Mouse (Mus musculus) limb, embryonic 12.5 days (tissue): ENCODE measurements around the gene Zyx. TPM values are rescaled to one million over a fixed set of nuclear protein-coding genes. Genes with fewer than 3 reads are reported as not detected.

Source experiments
- ATAC-seq: fragments of 200-750 bp; cut with Nextera tagmentation; 2 replicates; pipeline ENCODE4 v1.8.0; 2017; ENCODE audit warnings: low read depth, moderate TSS enrichment; ENCODE audit not compliant: insufficient number of reproducible peaks, insufficient read depth, low FRiP score, low TSS enrichment
- H3K27ac ChIP-seq: fragments of 300-500 bp; sonication (generic); 2 replicates; pipeline ENCODE4 v1.5.1; 2016; ENCODE audit warnings: mild to moderate bottlenecking, moderate library complexity
- H3K27me3 ChIP-seq: fragments of 300-500 bp; sonication (generic); 2 replicates; pipeline ENCODE4 v1.6.1; 2016; ENCODE audit warnings: mild to moderate bottlenecking, moderate library complexity
- H3K36me3 ChIP-seq: fragments of 300-500 bp; sonication (generic); 2 replicates; pipeline ENCODE4 v1.6.1; 2016; ENCODE audit warnings: mild to moderate bottlenecking, moderate library complexity
- H3K4me1 ChIP-seq: fragments of 300-500 bp; sonication (generic); replicated peaks from 2 replicates; pipeline ENCODE4 v1.6.1; 2016
- H3K4me2 ChIP-seq: fragments of 300-500 bp; sonication (generic); 2 replicates; pipeline ENCODE4 v1.6.1; 2016; ENCODE audit warnings: mild to moderate bottlenecking, moderate library complexity
- H3K4me3 ChIP-seq: fragments of 300-500 bp; sonication (generic); replicated peaks from 2 replicates; pipeline ENCODE4 v1.5.1; 2016; ENCODE audit warnings: mild to moderate bottlenecking
- H3K9ac ChIP-seq: fragments of 300-500 bp; sonication (generic); replicated peaks from 2 replicates; pipeline ENCODE4 v1.6.1; 2016; ENCODE audit warnings: mild to moderate bottlenecking, moderate library complexity
- H3K9me3 ChIP-seq: fragments of 300-500 bp; sonication (generic); 2 replicates; pipeline ENCODE4 v1.6.1; 2016; ENCODE audit warnings: mild to moderate bottlenecking, moderate library complexity
- WGBS: fragments of 180-500 bp; shearing (Covaris S2); methylation state at CpG from one replicate; pipeline ENCODE4 v1.1.7; 2016; 5-methylcytosine and 5-hydroxymethylcytosine counted together
- polyA plus RNA-seq: library from polyadenylated mRNA; unstranded; fragments of >200 nt; fragmentation: Nextera tagmentation; extraction: Ambion mirVana; gene quantifications from 2 replicates; pipeline ENCODE4 v1.2.1, GENCODE M21; 2016

The Zyx gene
- polyA plus RNA-seq, 1 experiment from 2014 or later, result 86.1 TPM

- no peak overlapping the region for H3K4me3 ChIP-seq
- no peak for ATAC-seq
- no peaks in the 10 kb centered on the region for H3K27me3 ChIP-seq
- WGBS, result 80% methylated on average over 9 of the region's 9 CpGs
- no peak overlapping the region for H3K27ac ChIP-seq
- H3K4me2 ChIP-seq, result no peak overlapping the region
- peaks cover 3% of the 10 kb centered on the region for H3K4me1 ChIP-seq
- peaks cover 72% of the 10 kb centered on the region for H3K36me3 ChIP-seq
- no peaks in the 10 kb centered on the region for H3K9me3 ChIP-seq
- no peak overlapping the region for H3K9ac ChIP-seq
Measured at GRCm38 (mm10) chr6:42359364-42360147, 10.1 kb downstream of the Zyx start.

DNA sequence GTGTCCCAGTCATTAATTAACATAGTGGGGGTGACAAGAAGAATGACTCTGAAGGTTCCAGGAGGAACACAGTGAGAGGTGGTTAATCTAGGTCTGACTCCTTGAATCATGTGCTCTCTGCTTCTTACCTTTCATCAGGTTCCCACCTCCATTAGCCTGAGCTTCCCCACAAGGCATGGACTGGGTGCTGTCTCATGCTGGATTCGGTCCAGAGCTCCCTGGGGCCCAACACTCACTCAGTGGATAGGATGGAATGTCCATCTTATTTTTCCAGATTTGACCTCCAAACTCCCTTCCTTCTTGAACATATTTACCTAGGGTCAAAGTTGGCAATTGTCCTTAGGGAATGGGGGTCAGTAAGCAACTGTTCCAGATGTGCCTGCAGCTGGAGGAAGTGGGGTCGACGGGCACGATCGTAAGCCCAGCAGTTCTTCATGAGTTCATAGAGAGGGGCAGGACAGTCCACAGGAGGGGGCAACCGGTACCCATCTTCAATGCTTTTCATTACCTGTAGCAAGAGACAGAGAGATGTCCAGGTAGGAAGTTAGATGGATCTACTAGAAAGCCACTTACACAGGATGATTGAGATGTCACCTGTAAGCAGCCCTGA is 10.9 kb downstream of the Zyx start:
- peaks cover 64% of the 10 kb centered on the region for H3K36me3 ChIP-seq
- no peaks in the 10 kb centered on the region for H3K4me1 ChIP-seq
- H3K27ac ChIP-seq, result no peak overlapping the region
- no peaks in the 10 kb centered on the region for H3K9me3 ChIP-seq
- no peak overlapping the region; the same call in 1 of the 2 replicates for H3K9ac ChIP-seq
- 85% methylated on average over 6 of the region's 6 CpGs for WGBS
- no peak overlapping the region for H3K4me3 ChIP-seq
- H3K27me3 ChIP-seq, result no peaks in the 10 kb centered on the region
- H3K4me2 ChIP-seq, result no peak overlapping the region
- ATAC-seq, result no peak

DNA sequence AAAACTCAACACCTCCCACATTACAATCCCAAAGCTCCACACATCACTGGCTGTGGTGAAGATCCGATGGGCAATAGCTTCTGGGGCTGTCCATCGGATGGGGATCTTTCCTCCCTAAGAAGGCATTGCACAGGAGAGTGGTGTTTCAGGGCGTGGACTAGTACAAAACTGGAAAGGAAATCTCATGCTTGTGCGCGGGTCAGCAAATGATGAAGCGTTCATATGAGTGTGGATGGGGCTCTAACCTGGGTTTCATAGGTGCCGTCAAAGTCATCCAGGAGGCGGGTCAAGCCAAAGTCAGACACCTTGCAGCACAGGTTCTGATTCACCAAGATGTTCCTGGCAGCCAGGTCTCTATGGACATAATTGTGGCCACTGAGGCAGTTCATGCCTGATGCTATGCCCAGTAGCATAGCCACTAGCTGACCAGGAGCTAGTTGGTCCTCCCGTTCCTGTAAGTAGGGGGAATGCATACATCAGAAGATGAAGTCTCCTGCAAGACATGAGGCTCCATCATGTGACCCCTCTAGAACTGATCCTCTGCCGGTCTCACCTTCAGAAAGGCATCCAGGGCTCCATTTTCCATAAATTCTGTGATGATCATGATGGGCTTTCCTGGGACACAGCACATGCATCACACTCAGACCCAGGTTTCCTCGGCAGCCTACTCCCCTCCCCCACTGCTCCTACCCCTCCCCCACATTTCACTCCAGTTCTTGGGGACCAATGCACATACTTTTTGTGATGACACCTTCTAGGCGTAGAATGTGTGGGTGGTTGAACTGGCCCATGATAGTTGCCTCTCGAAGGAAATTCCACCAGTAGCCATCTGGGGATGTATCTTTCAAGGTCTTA is 11.8 kb downstream of the Zyx start:
- Histone ChIP-seq H3K36me3 (peaks cover 55% of the 10 kb centered on the region), H3K4me1 (no peaks in the 10 kb centered on the region), H3K9ac (no peak overlapping the region), H3K27ac (no peak overlapping the region), H3K4me2 (no peak overlapping the region), H3K9me3 (no peaks in the 10 kb centered on the region), H3K27me3 (no peaks in the 10 kb centered on the region), H3K4me3 (no peak overlapping the region)
- 91% methylated on average over 13 of the region's 13 CpGs for WGBS
- no peak for ATAC-seq

GRCm38 (mm10) chr6:42362074-42362473 is 12.6 kb downstream of the Zyx start:
- Histone ChIP-seq H3K4me1 (no peaks in the 10 kb centered on the region), H3K36me3 (peaks cover 47% of the 10 kb centered on the region), H3K27me3 (no peaks in the 10 kb centered on the region), H3K9ac (no peak overlapping the region), H3K27ac (no peak overlapping the region), H3K4me2 (no peak overlapping the region), H3K9me3 (no peaks in the 10 kb centered on the region), H3K4me3 (no peak overlapping the region)
- no peak for ATAC-seq
- WGBS, result 86% methylated on average over 1 of the region's 1 CpGs

- Histone ChIP-seq H3K4me3 (no peak overlapping the region), H3K4me1 (no peaks in the 10 kb centered on the region), H3K27ac (no peak overlapping the region), H3K36me3 (peaks cover 43% of the 10 kb centered on the region), H3K4me2 (no peak overlapping the region), H3K27me3 (no peaks in the 10 kb centered on the region), H3K9me3 (no peaks in the 10 kb centered on the region), H3K9ac (no peak overlapping the region)
- 72% methylated on average over 1 of the region's 1 CpGs for WGBS
- ATAC-seq, result no peak
Measured at GRCm38 (mm10) chr6:42362497-42362896, 13.1 kb downstream of the Zyx start.

- peaks cover 38% of the 10 kb centered on the region for H3K36me3 ChIP-seq
- no peak overlapping the region for H3K4me2 ChIP-seq
- H3K4me3 ChIP-seq, result no peak overlapping the region
- no peaks in the 10 kb centered on the region for H3K27me3 ChIP-seq
- 38% methylated on average over 3 of the region's 3 CpGs for WGBS
- no peak overlapping the region for H3K27ac ChIP-seq
- no peaks in the 10 kb centered on the region for H3K4me1 ChIP-seq
- H3K9me3 ChIP-seq, result no peaks in the 10 kb centered on the region
- ATAC-seq, result no peak
- H3K9ac ChIP-seq, result no peak overlapping the region
Measured at GRCm38 (mm10) chr6:42362974-42363373, 13.5 kb downstream of the Zyx start.

DNA sequence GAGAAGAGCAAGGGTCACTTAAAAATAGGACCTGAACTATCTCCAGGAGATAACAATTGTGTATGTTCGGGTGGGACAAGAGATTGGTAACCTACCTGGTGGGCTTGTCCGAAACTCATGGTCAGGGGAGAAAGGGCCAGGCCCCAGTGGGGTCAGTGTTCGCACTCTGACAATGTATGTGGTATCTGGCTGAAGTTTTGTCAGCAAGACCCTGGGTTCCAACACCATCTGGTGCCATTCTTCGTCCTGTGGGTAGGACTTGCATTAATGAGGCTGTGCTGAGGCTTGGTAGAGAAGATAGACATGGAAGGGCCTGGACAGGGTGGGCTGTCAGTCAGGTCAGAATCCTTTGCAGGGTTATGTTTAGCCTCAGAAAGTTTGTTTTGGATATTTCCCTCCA is 14.6 kb downstream of the Zyx start:
- H3K4me3 ChIP-seq, result no peak overlapping the region
- no peak overlapping the region for H3K27ac ChIP-seq
- H3K27me3 ChIP-seq, result no peaks in the 10 kb centered on the region
- 87% methylated on average over 4 of the region's 4 CpGs for WGBS
- H3K4me1 ChIP-seq, result no peaks in the 10 kb centered on the region
- H3K9me3 ChIP-seq, result no peaks in the 10 kb centered on the region
- no peak for ATAC-seq
- no peak overlapping the region for H3K4me2 ChIP-seq
- peaks cover 27% of the 10 kb centered on the region for H3K36me3 ChIP-seq
- no peak overlapping the region for H3K9ac ChIP-seq

DNA sequence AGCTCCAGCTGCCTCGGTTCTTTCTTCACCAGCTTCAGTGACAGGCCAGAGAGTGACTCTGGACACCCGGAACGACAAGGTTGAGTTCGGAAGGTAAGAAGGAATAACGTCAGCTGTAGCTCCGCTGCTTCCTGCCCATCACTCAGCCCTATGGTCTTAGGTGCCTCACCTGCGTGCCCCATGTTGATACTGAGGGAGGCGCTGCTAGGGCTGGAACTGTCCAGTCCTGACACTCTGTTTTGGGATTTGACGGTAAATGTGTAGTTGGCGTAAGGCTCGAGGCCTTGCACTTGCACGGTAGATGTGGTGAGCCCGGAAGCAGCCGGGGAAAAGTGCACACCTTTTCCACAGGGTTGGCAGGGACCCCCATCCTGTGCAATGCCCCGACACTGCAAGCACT is 15.2 kb downstream of the Zyx start:
- Histone ChIP-seq H3K4me2 (no peak overlapping the region), H3K4me3 (no peak overlapping the region), H3K4me1 (no peaks in the 10 kb centered on the region), H3K9me3 (no peaks in the 10 kb centered on the region), H3K27ac (no peak overlapping the region), H3K9ac (no peak overlapping the region), H3K36me3 (peaks cover 22% of the 10 kb centered on the region), H3K27me3 (no peaks in the 10 kb centered on the region)
- WGBS, result 90% methylated on average over 15 of the region's 15 CpGs
- no peak for ATAC-seq

- H3K4me3 ChIP-seq, result no peak overlapping the region
- no peak overlapping the region for H3K27ac ChIP-seq
- H3K27me3 ChIP-seq, result no peaks in the 10 kb centered on the region
- no peak for ATAC-seq
- H3K36me3 ChIP-seq, result peaks cover 16% of the 10 kb centered on the region
- peaks cover 5% of the 10 kb centered on the region for H3K4me1 ChIP-seq
- no peak overlapping the region for H3K9ac ChIP-seq
- H3K4me2 ChIP-seq, result no peak overlapping the region
- no peaks in the 10 kb centered on the region for H3K9me3 ChIP-seq
- 83% methylated on average over 6 of the region's 6 CpGs for WGBS
Measured at GRCm38 (mm10) chr6:42365215-42365614, 15.8 kb downstream of the Zyx start.

GRCm38 (mm10) chr6:42369870-42370269 is 20.4 kb downstream of the Zyx start:
- no peak overlapping the region for H3K4me3 ChIP-seq
- no peak overlapping the region for H3K27ac ChIP-seq
- H3K9ac ChIP-seq, result no peak overlapping the region
- peaks cover 22% of the 10 kb centered on the region for H3K4me1 ChIP-seq
- no peak overlapping the region for H3K4me2 ChIP-seq
- H3K36me3 ChIP-seq, result no peaks in the 10 kb centered on the region
- ATAC-seq, result no peak
- 16% methylated on average over 3 of the region's 3 CpGs for WGBS
- no peaks in the 10 kb centered on the region for H3K9me3 ChIP-seq
- H3K27me3 ChIP-seq, result no peaks in the 10 kb centered on the region

DNA sequence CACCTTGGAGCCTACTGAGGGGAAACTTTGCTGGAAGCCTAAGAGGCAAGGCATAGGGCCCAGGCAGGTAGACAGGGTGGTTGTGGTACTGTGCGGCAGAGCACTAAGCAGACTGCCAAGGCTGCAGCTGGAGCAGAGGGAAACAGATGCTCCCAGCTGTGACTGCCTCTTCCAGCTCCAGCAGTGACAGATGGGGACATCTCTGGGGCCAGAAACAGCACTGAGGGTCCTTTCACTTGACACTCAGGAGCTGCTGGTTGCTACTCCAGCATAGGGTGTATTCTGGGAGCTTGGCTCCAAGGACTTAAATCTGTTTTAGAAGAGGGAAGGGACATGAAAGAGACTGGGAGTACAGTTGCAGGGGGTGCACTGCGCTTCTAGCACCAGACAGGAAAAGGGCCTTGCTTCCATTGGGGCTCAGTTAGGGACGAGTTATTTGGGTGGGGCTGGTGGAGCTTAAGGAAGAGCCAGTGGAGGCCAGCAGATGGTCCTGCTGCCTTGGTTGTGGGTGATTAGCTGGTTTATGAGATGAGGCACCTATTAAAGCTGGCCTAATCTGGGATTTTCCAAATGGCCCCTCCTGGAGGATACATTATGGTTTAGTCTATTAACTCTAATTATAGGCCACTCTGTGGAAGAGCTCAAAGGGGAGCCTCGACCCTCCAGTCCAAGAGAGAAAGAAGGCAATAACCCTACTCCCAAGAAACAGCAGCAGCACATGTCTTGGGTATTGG is 21.4 kb downstream of the Zyx start:
- peaks cover 22% of the 10 kb centered on the region for H3K4me1 ChIP-seq
- H3K4me2 ChIP-seq, result no peak overlapping the region
- no peak overlapping the region for H3K4me3 ChIP-seq
- WGBS, result 18% methylated on average over 4 of the region's 4 CpGs
- ATAC-seq, result no peak
- H3K9ac ChIP-seq, result no peak overlapping the region
- no peaks in the 10 kb centered on the region for H3K27me3 ChIP-seq
- no peak overlapping the region for H3K27ac ChIP-seq
- no peaks in the 10 kb centered on the region for H3K36me3 ChIP-seq
- H3K9me3 ChIP-seq, result no peaks in the 10 kb centered on the region
